Mouse (Mus musculus) MEL-GATA-1-ER (cell line): ENCODE data around the gene Crabp2.
"Not testable (repeated sequence)": the region's sequence is repeated elsewhere in the genome, so short reads cannot be mapped to it uniquely, and the experiment has no call there.

Source experiments
- DNase-seq: peaks from one replicate; pipeline ENCODE4 v3.0.0-alpha.2; 2012; ENCODE audit warnings: low read depth; ENCODE audit errors: extremely low read depth

Crabp2 gene

DNA sequence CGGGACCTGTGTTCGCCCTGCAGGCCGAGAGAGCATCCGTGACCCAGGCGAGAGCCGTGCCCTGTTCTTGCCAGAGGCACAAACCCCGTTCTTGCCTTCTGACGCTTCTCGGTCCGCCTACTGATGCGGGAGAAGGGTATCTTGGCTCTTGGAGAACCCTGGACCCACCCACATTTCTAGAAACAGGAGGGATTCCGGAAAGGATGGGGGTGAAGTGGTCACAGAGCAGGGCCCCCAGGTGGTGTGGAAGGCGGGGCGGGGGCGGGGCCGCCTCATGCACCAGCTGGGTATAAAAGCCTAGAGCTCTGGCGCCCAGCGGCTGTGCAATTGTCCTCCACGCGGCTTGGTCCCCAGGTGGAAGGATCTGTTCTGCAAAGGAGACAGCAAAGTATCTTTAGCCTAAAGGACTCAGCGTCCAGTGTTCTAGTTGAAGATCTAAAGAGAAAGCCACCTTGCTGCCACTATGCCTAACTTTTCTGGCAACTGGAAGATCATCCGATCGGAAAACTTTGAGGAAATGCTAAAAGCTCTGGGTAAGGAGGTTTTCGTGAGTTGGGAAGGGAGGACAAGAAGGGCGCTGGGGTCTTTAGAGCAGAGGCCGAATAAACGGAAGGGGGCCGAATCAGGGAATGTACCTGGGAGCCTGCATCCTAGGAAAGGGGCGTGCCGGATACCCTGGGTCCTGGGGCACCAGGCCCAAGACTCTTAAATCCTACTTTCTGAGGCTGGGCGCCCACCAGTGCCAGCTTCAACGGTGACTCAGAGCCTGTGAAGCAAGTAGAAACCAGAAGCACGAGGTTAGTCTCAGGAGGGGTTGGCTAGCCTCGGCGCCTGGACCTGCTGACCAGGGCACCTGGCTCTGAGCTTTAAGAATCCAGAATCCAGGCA is at the start of gene Crabp2:
TSS of gene Crabp2 (plus strand) at position 289 of the 888 bp plus-strand sequence.
- no peak for DNase-seq

GRCm38 (mm10) chr3:87899266-87899665 is 49.2 kb upstream of the Crabp2 start:
- no peak for DNase-seq

GRCm38 (mm10) chr3:87899776-87900175 is 48.7 kb upstream of the Crabp2 start:
- DNase-seq = no peak

- peak; percentile 100 for DNase-seq
These were observed 47.3 kb upstream of the Crabp2 start for GRCm38 (mm10) chr3:87901036-87901624.

DNA sequence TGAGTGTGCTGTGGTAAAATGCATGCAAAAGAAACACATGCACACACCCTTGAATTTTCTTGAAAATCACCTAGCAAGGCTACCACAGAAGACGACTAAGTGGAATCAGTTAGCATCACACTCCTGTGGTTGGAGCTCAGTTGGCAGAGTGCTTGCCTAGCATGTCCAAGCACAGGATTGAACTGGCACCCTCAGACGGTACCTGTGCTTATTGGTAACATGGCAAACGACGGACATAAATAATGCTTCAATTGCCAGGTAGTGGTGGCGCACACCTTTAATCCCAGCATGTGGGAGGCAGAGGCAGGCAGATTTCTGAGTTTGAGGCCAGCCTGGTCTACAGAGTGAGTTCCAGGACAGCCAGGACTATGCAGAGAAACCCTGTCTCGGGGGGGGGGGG is 46.5 kb upstream of the Crabp2 start:
- DNase-seq = not testable (repeated sequence)

DNA sequence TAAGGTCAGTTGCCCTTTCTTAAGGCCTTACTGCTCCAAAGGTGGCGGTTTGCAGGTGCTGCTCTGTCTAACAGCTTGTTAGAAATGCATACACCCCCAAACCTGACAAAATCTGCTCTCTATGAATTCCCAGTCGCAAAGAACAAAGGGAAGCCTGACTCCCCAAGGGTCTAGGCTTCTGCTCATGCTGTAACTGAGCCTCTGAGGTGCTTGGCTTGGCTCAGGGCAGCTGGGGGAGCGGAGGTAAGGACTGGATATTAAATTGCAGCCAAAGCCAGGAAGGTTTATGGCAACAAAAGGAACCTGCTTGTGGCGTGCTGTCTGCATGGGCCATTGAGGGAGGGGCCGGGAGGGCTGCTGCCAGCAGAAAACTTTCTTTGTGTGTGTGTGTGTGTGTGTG is 44.6 kb upstream of the Crabp2 start:
- no peak for DNase-seq

DNA sequence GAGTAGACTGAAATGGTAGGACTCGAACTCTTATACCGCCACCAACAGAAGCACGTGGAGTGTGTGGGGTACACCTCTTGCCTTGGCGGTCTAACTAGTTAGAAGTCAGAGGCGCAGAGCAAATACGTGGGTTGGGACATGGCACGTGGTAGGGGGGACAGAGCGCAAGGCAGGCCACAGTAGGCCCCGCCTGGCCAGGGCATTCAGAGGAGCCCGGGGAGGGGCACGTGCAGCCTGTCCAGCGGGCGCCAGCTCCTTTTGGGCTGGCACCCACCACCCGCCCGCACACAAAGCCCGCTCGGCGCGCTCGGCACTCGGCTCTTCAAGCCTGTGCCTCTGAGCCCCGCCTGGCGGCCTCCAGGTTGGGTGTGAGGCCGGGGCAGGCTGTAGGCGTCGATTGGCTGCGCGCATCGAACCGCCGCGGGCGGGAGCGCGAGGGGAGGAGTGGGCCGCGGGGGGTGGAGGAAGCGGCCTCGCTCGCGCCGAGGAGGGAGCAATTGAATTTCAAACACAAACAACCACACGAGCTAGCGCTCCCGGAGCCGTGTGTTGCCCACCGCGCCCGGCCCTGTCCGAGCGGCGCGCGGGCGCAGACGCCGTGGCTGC is 42.5 kb upstream of the Crabp2 start, which contains the start of gene Hdgf:
TSS of gene Hdgf (plus strand) at position 442 of the 606 bp plus-strand sequence.
- DNase-seq = peak; percentile 98

GRCm38 (mm10) chr3:87906601-87906980 is 41.9 kb upstream of the Crabp2 start:
- DNase-seq = no peak

DNA sequence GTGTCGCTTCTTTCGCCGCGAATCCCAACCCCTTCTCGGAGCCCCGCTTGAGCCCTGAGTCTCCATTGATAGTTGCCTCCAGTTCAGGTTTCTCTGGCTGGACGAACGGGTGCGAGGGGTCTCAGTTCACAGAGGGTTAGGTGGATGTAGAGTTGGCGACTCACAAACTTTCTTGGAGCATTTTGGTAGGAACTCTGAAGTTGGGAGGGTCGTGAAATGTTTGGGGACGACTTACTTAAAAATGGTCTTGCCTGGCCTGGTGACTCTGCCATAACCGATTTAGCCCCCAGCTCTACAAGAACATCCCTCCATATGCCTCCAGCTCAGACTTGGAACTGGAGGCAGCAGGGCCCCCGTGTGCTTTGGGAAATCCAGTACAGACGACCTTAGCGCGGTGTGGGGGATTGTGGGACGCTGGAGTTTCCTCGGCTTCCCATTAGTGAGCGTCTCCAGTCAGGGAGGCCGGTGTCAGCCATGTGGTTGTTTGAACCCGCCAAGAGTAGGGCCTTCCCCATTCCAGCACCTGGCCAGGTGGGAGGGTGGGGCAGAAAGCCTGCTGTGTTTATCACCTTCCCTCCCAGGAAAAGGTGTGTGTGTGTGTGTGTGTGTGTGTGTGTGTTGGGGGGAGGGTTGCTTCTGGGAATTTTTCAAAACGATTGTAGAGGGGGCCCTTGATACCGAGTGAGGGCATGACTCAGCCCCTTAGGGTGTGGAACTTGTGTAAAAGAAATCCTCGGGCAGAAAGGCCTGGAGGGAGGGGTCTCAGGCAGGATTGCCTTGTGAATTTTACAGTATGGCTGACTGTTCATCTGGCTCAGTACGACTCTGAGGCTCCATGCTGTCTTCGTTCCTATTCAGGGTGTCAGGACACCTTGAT is 41.2 kb upstream of the Crabp2 start:
- DNase-seq = peak; percentile 53

DNA sequence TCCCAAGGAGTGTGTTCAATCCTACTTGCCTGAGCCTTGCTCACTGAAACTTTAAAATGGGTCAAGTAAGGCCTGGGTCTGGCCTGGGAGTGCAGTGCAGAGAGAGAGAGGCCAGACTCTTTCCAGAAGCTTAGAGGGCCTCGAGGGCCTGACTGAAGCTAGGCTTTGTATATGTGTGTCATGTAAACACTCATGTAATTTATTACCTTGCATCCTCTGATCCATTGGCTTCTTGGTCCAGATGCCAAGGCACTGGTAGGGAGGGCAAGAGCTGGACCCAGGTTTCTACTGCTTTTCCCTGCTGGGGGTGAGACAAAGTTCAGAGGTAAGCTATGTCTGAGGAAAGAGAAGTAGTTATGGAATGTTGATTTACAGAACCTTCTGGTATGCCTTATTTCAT is 40.6 kb upstream of the Crabp2 start:
- no peak for DNase-seq

- no peak for DNase-seq
These were observed 39.1 kb upstream of the Crabp2 start for GRCm38 (mm10) chr3:87909381-87909780.

DNA sequence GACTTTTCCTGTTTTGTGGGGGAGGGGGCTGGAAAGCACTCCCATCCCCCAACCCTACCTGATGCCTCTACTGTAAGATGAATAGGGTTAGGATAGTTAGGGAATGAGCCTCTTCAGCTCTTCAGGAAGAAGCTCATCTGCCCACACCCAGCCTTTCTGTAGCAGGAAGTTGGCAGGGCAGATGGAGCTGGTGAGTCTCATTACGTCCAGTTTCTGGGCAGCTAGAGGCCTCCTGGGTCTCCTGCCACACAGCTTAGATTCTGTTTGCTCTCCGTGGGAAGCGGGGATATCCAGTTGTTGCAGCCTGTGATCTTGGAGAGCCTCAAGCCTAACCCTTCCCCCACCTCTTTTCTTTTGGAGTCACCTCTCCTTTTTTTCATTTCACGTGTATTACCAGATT is 38.6 kb upstream of the Crabp2 start:
- DNase-seq = no peak

- no peak for DNase-seq
These were observed 37.8 kb upstream of the Crabp2 start for GRCm38 (mm10) chr3:87910573-87911141.

- no peak for DNase-seq
These were observed 35.0 kb upstream of the Crabp2 start for GRCm38 (mm10) chr3:87913491-87913890.

GRCm38 (mm10) chr3:87913891-87914290 is 34.6 kb upstream of the Crabp2 start:
- no peak for DNase-seq

- no peak for DNase-seq
These were observed 31.5 kb upstream of the Crabp2 start for GRCm38 (mm10) chr3:87916990-87917389.

DNA sequence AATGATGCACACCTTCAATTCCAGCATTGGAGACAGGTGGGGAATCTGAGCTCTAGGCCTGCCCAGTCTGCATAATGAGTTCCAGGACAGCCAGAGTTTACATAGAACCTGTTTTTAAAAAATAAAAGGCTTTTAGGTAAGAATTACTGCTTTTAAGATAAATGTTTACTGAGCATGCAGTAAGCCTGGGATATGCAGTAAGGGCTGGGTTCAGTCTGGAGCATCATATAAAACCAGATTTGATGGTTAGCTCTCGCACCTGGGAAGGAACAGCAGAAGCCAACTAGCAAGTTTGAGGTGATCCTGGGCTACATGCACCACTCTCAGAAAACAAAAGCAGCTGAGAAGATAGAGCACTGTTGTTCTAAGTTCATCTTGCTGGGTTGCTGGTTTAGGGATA is 29.9 kb upstream of the Crabp2 start:
- DNase-seq = no peak

- DNase-seq = peak; percentile 85
These were observed 28.9 kb upstream of the Crabp2 start, which contains the start of gene Mrpl24 for GRCm38 (mm10) chr3:87919336-87920108. Mrpl24 (plus strand) TSS chr3:87919506.

DNA sequence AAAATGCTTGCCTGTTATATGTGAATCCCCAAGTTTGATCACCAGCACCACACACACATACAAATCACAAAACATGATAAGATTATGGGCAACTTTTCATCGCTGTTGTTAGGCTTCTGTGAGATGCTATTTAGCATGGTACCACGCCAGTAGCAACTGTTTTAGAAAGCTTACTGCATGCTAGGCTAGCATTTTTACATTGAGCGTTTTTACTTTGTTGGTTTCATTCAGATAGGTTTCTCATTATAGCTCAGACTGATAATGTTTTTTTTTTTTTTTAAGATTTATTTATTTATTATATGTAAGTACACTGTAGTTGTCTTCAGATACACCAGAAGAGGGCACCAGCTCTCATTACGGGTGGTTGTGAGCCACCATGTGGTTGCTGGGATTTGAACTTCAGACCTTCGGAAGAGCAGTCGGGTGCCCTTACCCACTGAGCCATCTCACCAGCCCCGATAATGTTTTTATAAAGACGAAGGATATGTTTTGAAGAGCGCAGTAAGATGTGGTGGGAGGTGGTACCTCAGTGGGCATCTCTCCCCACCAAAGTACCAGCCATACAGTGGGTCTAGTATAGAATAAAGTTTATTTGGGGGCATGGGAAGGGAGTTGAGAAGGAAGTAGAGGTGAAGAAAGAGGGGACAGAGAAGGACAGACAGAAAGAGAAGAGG is 28.1 kb upstream of the Crabp2 start:
- DNase-seq = no peak

GRCm38 (mm10) chr3:87924996-87925395 is 23.5 kb upstream of the Crabp2 start:
- no peak for DNase-seq
